Mouse (Mus musculus) thymus, postnatal 36 days (tissue): ENCODE results near the gene Tsacc.
A peak's percentile ranks its signal among the peaks of the same experiment; 100 is the strongest.

Experiments used
- DNase-seq, 2 experiments: peaks; one replicate each; pipeline ENCODE4 v3.0.0; 2022; ENCODE audit warnings: mixed read lengths in 2 of 2

The Tsacc gene

GRCm38 (mm10) chr3:88237556-88238194, 59.1 kb downstream of the Tsacc start:
- DNase-seq = peak; percentile 48 to 50

DNA sequence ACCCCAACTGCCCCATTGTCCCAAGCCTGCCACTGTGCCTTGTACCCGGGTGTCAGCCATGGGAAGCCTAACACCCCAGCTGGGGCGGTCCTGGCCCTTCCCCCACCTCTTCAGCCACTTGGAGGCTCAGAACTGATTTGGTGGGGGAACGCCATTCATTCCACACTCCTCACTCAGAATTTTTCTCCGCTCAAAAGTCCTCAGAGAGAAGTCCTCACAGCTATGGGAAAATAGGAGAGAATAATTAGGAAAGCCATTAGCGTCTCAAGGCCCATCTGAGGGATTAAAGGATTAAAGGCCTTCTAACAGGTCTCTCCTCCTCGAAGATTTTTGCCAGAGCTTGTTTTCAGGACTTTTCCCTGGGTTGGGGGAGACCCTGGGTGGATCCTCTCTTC, 59.6 kb downstream of the Tsacc start:
- DNase-seq = no peak

- no peak for DNase-seq
These were observed 61.2 kb downstream of the Tsacc start for GRCm38 (mm10) chr3:88235616-88236015.

DNA sequence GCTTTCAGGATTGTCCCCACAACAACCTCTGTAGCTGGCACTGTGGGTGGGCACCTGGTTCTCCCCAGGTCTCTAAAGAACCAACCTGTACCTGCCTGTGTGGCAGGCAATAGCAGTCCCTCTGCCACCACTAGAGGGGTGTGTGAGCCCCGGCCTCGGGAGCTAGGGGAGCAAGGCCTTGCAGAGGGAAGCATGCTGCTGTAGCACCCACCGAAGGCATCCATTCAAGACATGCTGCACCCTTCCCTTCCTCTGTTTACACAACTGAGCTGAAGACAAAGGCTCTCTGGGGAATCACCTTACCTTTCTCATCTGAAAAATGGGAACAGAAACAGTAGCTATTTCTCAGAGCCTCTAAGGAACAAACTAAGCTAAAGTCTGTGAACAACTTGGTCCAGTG, 61.6 kb downstream of the Tsacc start:
- DNase-seq = peak; percentile 38 to 39

DNA sequence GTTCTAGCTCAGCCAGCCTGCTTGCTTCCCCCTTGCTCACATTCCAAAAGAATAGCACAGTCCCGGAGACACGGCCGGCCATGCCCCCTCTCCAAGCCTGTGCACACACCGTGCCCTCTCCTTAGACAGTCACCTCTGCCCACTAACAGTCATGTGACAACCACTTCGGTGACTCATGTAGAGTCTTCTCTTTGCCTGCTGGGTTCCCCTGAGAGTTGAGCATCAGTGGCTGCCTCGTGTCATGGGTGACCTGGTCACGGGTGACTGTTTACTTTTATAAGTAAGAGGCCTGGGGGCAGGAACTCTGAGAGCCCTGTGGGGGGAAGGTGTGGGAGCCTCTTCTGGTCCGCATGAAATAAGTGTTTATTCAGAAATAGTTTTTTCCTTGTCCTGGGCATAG, 62.8 kb downstream of the Tsacc start:
- no peak for DNase-seq

- no peak for DNase-seq
These were observed 63.7 kb downstream of the Tsacc start for GRCm38 (mm10) chr3:88232851-88233649.
